Mouse (Mus musculus) neural tube, embryonic 12.5 days (tissue): ENCODE results near the gene Sohlh1. TPM values are rescaled to one million over a fixed set of nuclear protein-coding genes. Genes with fewer than 3 reads are reported as not detected.

Source experiments
- ATAC-seq: fragments of 200-750 bp; cut with Nextera tagmentation; 2 replicates; pipeline ENCODE4 v1.8.0; 2017; ENCODE audit warnings: low read depth, mild to moderate bottlenecking, moderate TSS enrichment, moderate library complexity; ENCODE audit not compliant: low FRiP score
- H3K27ac ChIP-seq: fragments of 300-500 bp; sonication (generic); 2 replicates; pipeline ENCODE4 v1.5.1; 2016
- H3K27me3 ChIP-seq: fragments of 300-500 bp; sonication (generic); replicated peaks from 2 replicates; pipeline ENCODE4 v1.6.1; 2016; ENCODE audit warnings: mild to moderate bottlenecking
- H3K36me3 ChIP-seq: fragments of 300-500 bp; sonication (generic); 2 replicates; pipeline ENCODE4 v1.6.1; 2016; ENCODE audit warnings: mild to moderate bottlenecking
- H3K4me1 ChIP-seq: fragments of 300-500 bp; sonication (generic); 2 replicates; pipeline ENCODE4 v1.6.1; 2016
- H3K4me2 ChIP-seq: fragments of 300-500 bp; sonication (generic); replicated peaks from 2 replicates; pipeline ENCODE4 v1.6.1; 2016; ENCODE audit warnings: mild to moderate bottlenecking
- H3K4me3 ChIP-seq: fragments of 300-500 bp; sonication (generic); 2 replicates; pipeline ENCODE4 v1.5.1; 2016
- H3K9ac ChIP-seq: fragments of 300-500 bp; sonication (generic); 2 replicates; pipeline ENCODE4 v1.6.1; 2016; ENCODE audit warnings: mild to moderate bottlenecking
- H3K9me3 ChIP-seq: fragments of 300-500 bp; sonication (generic); 2 replicates; pipeline ENCODE4 v1.6.1; 2016; ENCODE audit warnings: mild to moderate bottlenecking
- WGBS: fragments of 180-500 bp; shearing (Covaris S2); methylation state at CpG from one replicate; pipeline ENCODE4 v1.1.7; 2016; 5-methylcytosine and 5-hydroxymethylcytosine counted together
- polyA plus RNA-seq: library from polyadenylated mRNA; unstranded; fragments of >200 nt; fragmentation: Nextera tagmentation; extraction: Ambion mirVana; gene quantifications from 2 replicates; pipeline ENCODE4 v1.2.1, GENCODE M21; 2016

Gene Sohlh1
- polyA plus RNA-seq = not detected in 2 replicates

DNA sequence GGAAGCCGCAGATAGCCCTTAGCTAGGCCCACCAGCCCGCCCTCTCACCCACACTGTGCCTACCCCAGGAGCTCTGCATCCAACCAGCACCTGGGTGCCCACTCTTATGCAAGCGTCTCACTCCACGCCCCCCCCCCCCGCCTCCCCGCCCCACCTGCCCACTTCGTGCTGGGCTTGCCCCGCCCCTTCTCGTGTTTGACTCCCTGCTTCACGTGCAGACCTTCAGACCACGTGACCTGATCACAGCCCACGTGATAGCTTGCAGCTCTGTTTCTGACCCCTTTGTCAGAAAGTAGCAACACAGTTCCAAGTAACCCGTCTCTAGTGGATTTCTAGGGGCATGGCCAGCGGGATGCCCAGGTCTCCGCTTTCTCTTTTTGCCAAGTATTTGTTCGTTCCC is at the start of gene Sohlh1:
Gene Sohlh1 (minus strand): TSS at position 23 of the 400 bp plus-strand sequence.
- Histone ChIP-seq H3K4me2 (no peak within 1 kb of the TSS), H3K4me1 (peaks cover 4% of the 10 kb centered on the region; the same call in 1 of the 2 replicates), H3K27me3 (no peaks in the 10 kb centered on the region), H3K9me3 (no peaks in the 10 kb centered on the region), H3K36me3 (no peaks in the 10 kb centered on the region), H3K27ac (no peak within 1 kb of the TSS), H3K9ac (no peak within 1 kb of the TSS), H3K4me3 (no peak within 1 kb of the TSS)
- ATAC-seq = no peak
- WGBS = 84% methylated on average over 15 of the region's 16 CpGs

DNA sequence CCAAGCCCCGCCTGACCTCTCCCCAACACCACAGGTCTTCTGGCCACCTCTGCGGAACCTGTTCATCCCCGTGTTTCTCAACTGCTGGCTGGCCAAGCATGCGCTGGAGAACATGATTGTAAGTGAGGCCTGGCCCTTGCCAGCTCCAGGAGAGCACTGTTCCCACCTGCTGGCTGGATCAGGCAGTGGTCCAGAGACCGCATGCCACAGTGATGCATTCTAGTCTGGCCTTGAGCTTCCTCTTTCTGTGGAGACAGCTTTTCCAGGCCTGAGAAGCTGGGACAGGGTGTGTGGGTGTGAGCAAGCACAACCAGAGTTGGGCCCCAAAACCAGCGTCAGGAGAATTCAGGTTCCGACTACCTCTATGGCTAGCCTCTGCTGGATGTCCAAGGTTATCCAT is 45.4 kb upstream of the Sohlh1 start:
- Histone ChIP-seq H3K9me3 (no peaks in the 10 kb centered on the region), H3K27ac (no peak overlapping the region), H3K36me3 (no peaks in the 10 kb centered on the region), H3K4me3 (no peak overlapping the region), H3K4me2 (no peak overlapping the region), H3K4me1 (no peaks in the 10 kb centered on the region), H3K9ac (no peak overlapping the region), H3K27me3 (no peaks in the 10 kb centered on the region)
- no peak for ATAC-seq
- WGBS = 88% methylated on average over 7 of the region's 7 CpGs

DNA sequence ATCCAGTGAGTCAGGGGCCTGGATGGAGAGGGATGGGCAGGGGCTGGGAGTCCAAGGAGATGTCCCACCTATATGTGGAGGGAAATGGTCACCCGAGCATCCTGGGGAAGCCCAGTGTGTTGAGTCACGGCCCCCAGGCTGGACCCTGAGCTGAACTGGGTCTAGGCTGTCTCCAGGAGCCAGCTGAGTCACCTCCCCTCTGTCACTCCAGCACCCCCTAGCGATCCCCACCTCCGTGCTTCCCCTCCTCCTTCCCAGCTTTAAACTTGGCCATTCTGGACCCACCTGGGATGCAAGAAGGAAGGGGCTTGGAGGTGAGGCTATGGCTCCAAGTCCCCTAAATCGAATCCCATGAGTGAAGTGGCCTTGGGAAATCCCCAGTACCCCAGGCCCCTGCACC is 41.1 kb upstream of the Sohlh1 start:
- H3K4me2 ChIP-seq = no peak overlapping the region
- H3K36me3 ChIP-seq = no peaks in the 10 kb centered on the region
- no peak for ATAC-seq
- 69% methylated on average over 5 of the region's 5 CpGs for WGBS
- no peak overlapping the region for H3K27ac ChIP-seq
- no peaks in the 10 kb centered on the region for H3K4me1 ChIP-seq
- H3K4me3 ChIP-seq = no peak overlapping the region
- no peaks in the 10 kb centered on the region for H3K9me3 ChIP-seq
- H3K27me3 ChIP-seq = no peaks in the 10 kb centered on the region
- H3K9ac ChIP-seq = no peak overlapping the region

DNA sequence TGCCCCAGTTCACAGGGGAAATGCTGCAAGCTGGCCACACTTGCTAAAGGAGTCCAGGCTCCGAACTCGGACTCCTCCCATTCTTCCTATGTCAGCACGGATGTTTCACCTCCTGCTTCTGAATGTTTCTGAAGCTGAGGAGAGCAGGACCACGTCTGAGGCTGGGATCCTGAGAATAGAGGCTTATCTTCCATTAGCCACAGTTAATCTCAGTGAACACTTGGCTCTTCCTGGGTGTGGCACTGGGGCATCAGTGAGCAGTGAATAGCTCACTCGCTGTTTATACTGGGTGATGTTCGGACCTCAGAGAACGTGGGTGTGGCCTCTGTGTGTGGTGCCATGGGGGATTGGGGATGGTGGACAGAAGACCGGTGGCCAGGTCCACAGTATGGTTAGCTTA is 40.2 kb upstream of the Sohlh1 start:
- no peaks in the 10 kb centered on the region for H3K9me3 ChIP-seq
- no peaks in the 10 kb centered on the region for H3K36me3 ChIP-seq
- H3K9ac ChIP-seq = no peak overlapping the region
- no peak for ATAC-seq
- no peak overlapping the region for H3K4me2 ChIP-seq
- 63% methylated on average over 8 of the region's 8 CpGs for WGBS
- H3K4me1 ChIP-seq = no peaks in the 10 kb centered on the region
- no peaks in the 10 kb centered on the region for H3K27me3 ChIP-seq
- H3K4me3 ChIP-seq = no peak overlapping the region
- H3K27ac ChIP-seq = no peak overlapping the region

DNA sequence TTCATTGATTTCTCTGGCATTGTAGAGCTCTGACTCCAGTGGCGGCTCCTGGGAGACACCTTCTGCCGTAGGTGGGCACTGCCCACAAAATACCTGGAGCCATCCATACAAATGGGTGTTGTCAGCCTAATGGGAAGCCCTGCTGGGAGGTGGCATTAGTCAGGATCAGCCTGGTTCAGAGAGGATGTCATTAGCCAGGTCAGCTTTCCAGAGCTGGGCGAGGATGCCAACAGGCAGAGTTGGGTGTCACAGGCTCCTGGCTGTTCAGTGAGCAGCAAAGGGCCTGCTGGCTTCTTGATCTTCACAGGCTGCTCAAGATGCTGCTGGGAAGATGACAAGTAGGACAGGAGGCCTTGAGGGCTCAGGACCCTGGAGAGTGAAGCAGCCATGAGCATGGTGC is 37.7 kb upstream of the Sohlh1 start:
- no peaks in the 10 kb centered on the region; the same call in 1 of the 2 replicates for H3K27me3 ChIP-seq
- WGBS = 89% methylated on average over 3 of the region's 3 CpGs

DNA sequence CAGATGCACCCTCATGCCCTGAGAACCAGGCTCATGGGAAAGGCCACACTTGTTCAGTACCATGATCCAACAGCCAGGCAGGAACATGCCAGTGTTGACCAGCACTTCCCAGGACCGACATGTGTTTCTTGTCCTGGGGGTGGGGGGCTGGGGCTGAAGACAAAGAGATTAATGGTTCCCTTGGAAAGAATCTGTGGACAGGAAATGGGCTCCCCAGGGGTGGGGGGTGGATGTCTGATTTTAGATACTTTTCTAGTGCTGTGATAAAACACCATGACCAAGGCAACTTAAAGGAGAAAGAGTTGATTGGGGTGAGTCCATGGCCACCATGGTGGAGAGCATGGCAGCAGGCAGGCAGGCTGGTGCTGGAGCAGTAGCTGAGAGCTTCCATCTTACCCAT is 35.2 kb upstream of the Sohlh1 start:
- 62% methylated on average over 1 of the region's 1 CpGs for WGBS
- Histone ChIP-seq H3K4me2 (no peak overlapping the region), H3K36me3 (no peaks in the 10 kb centered on the region), H3K27me3 (peaks cover 21% of the 10 kb centered on the region), H3K9ac (no peak overlapping the region), H3K4me3 (no peak overlapping the region), H3K9me3 (no peaks in the 10 kb centered on the region), H3K4me1 (peaks cover 8% of the 10 kb centered on the region), H3K27ac (no peak overlapping the region)
- no peak for ATAC-seq

More for the DNA sequence above, 37.7 kb upstream of the Sohlh1 start:
- Histone ChIP-seq H3K9ac (no peak overlapping the region), H3K9me3 (no peaks in the 10 kb centered on the region), H3K27ac (no peak overlapping the region), H3K4me2 (no peak overlapping the region), H3K4me3 (no peak overlapping the region), H3K4me1 (no peaks in the 10 kb centered on the region), H3K36me3 (no peaks in the 10 kb centered on the region)
- no peak for ATAC-seq

DNA sequence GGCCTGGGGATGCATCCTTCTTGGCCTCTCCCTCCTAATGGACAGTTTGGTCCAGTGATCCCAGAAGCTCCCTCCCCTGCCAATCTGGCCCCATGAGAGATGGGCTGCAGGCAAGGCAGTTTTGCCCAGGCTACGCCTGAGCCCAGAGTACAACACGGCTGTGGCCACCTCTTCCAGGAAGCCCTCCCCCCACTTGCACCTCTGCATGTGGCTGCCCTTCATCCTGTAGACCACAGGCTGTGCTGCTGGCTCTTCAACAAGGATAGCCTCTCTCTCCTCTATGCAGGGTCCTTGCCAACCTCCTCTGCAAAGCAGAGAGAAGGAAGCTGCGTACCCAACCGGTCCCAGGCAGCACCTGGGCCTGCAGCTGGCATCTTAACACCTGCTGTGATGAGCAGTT is 32.0 kb upstream of the Sohlh1 start:
- no peak for ATAC-seq
- no peak overlapping the region for H3K27ac ChIP-seq
- peaks cover 8% of the 10 kb centered on the region for H3K4me1 ChIP-seq
- no peak overlapping the region for H3K4me3 ChIP-seq
- H3K9ac ChIP-seq = no peak overlapping the region
- 81% methylated on average over 4 of the region's 4 CpGs for WGBS
- H3K9me3 ChIP-seq = no peaks in the 10 kb centered on the region
- H3K27me3 ChIP-seq = peaks cover 24% of the 10 kb centered on the region
- H3K36me3 ChIP-seq = no peaks in the 10 kb centered on the region
- H3K4me2 ChIP-seq = no peak overlapping the region

DNA sequence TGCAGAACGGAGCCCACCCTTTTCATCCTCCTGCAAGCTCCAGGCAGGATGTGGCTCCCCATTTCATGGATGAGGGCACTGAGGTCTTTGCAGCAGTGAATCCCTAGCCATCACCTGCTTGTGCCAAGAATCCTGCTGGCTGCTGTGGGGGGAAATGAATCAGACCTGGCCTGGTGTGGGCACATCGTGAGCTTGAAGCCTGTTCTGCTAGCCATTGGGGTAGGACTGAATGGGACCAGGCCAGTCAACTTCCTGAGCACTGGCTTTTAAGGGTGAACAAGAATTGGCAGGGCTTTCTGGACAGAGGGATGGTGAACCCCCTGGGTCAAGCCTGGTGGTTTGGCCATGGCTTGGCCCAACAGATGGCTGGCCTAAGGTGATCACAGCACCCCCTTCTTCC is 31.5 kb upstream of the Sohlh1 start:
- no peaks in the 10 kb centered on the region for H3K36me3 ChIP-seq
- H3K4me2 ChIP-seq = peak overlapping the region; percentile 86; the same call in 1 of the 2 replicates
- WGBS = 91% methylated on average over 2 of the region's 2 CpGs
- peaks cover 8% of the 10 kb centered on the region for H3K4me1 ChIP-seq
- H3K9me3 ChIP-seq = no peaks in the 10 kb centered on the region
- no peak overlapping the region for H3K27ac ChIP-seq
- ATAC-seq = no peak
- H3K27me3 ChIP-seq = peaks cover 24% of the 10 kb centered on the region
- no peak overlapping the region for H3K4me3 ChIP-seq
- no peak overlapping the region for H3K9ac ChIP-seq

DNA sequence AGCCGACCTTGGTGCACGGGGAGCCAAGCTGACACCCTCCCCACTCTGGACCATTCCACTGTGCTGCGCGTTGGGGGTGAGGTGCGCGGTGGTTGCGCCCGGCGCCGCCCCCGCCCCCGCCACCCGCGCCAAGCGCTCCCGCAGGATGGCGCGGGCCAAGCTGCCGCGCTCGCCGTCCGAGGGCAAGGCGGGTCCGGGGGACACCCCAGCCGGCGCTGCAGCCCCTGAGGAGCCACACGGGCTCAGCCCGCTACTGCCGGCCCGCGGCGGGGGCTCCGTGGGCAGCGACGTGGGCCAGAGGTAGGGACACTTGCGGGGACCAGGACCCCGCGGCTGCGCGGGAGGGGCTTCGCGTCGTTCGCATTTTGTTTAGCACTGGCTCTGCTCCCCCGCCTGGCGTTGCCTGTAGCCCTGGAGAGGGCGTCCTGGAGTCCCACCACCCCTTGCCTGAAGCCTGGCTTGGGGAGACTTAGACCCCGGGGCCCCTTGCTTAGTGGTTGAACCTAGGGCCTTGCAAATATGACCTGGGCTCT is 30.8 kb upstream of the Sohlh1 start:
- Histone ChIP-seq H3K27me3 (peaks cover 24% of the 10 kb centered on the region), H3K4me2 (peak overlapping the region; percentile 86), H3K9ac (peak overlapping the region; percentile 64), H3K9me3 (no peaks in the 10 kb centered on the region), H3K27ac (no peak overlapping the region), H3K4me1 (peaks cover 8% of the 10 kb centered on the region), H3K4me3 (peak overlapping the region; percentile 47), H3K36me3 (no peaks in the 10 kb centered on the region)
- 2% methylated on average over 49 of the region's 49 CpGs for WGBS
- ATAC-seq = peak; percentile 48; the same call in 1 of the 2 replicates

DNA sequence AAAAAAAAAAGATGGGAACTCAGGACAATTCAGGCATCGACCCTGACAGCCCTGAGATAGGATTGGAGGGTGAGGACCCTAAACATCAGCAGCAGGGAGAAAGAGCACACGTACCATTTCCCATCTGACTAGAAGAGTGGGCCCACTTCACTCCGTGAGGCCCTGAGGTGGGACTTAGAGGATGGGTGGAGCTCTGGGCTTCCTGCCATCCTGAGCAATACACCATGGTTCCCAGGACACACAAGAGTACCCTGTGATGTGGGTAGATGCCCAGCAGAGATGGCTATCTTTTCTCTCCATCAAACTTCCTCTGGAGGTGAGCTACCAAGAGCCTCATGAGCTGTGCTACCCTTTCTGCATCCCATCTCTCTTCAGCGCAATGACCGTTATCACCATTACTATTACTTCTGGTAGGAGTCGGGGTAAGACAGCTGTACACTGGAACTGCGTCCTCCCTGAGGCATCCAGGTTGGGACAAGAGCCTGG is 30.2 kb upstream of the Sohlh1 start:
- Histone ChIP-seq H3K4me3 (peak overlapping the region; percentile 47), H3K27ac (no peak overlapping the region), H3K27me3 (peaks cover 24% of the 10 kb centered on the region), H3K9me3 (no peaks in the 10 kb centered on the region), H3K36me3 (no peaks in the 10 kb centered on the region), H3K4me1 (peaks cover 8% of the 10 kb centered on the region), H3K4me2 (peak overlapping the region; percentile 86), H3K9ac (peak overlapping the region; percentile 64)
- WGBS = 25% methylated on average over 7 of the region's 7 CpGs
- ATAC-seq = no peak

DNA sequence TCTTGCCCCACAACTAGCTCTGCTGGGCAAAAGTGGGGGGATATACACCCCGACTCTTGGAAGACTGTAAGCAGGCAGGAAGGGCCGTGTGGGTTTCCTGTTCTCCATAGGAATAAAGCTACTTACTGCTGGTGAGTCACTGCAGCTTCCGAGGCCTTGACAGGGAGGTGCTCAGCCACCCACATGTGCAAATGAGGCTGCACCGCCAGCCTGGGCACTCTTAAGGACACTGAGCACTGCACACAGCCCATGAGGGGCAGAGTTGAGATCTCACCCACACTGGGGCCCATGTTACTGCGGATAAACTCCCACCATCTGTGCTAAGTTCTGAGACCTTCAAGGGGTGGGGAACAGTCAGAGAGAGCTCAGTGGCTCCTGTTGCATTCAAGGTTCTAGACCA is 19.6 kb upstream of the Sohlh1 start:
- Histone ChIP-seq H3K4me2 (no peak overlapping the region), H3K27ac (no peak overlapping the region), H3K9me3 (no peaks in the 10 kb centered on the region), H3K36me3 (no peaks in the 10 kb centered on the region), H3K4me1 (peaks cover 27% of the 10 kb centered on the region), H3K4me3 (no peak overlapping the region), H3K27me3 (peaks cover 35% of the 10 kb centered on the region), H3K9ac (no peak overlapping the region)
- 67% methylated on average over 5 of the region's 5 CpGs for WGBS
- no peak for ATAC-seq

DNA sequence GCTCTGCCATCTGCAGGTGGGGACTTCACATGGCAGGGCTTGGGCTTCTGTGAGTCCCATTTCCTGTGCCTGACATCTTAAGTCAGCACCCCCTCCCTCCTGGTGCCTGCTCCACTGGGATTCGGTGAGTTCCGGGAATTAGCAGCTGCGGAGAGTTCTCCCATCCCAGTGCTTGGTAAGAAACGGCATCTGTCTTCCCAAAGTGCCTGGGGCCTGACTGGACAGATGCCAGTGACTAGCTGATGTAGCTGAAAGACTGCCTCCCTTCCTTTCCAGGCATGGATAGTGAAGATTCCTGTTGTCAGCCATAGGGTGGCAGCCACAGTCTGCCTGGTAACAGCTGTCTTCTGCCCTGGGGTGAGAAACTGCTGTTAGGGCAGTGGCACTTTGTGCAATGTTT is 18.4 kb upstream of the Sohlh1 start:
- no peak for ATAC-seq
- 19% methylated on average over 4 of the region's 4 CpGs for WGBS
- H3K27me3 ChIP-seq = peaks cover 35% of the 10 kb centered on the region
- H3K4me2 ChIP-seq = no peak overlapping the region
- no peak overlapping the region for H3K9ac ChIP-seq
- no peak overlapping the region for H3K4me3 ChIP-seq
- peaks cover 27% of the 10 kb centered on the region for H3K4me1 ChIP-seq
- no peaks in the 10 kb centered on the region for H3K36me3 ChIP-seq
- H3K9me3 ChIP-seq = no peaks in the 10 kb centered on the region
- no peak overlapping the region for H3K27ac ChIP-seq

DNA sequence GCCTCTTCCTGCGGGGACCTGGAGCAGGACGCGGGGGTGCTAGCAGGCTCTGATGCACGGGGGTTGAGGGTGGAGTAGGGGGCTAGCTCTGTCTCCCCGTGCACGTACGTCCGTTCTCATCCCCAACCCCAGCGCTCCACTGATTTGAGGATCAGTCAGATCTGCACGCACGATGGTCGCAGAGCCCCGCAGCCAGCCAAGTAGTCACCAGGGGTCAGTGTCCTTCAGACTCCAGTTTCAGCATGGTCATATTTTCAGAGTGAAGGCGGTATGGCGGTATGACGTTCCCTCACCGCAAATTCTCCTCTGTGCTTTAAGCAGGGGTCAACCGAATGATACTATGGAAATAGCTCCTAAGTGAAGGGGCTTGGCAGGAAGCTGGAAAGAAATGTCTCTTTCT is 17.2 kb upstream of the Sohlh1 start:
- Histone ChIP-seq H3K4me3 (peak overlapping the region; percentile 55; the same call in 1 of the 2 replicates), H3K36me3 (no peaks in the 10 kb centered on the region), H3K27ac (no peak overlapping the region), H3K4me2 (peak overlapping the region; percentile 100), H3K9me3 (no peaks in the 10 kb centered on the region), H3K27me3 (peaks cover 35% of the 10 kb centered on the region), H3K9ac (peak overlapping the region; percentile 61; the same call in 1 of the 2 replicates), H3K4me1 (peaks cover 27% of the 10 kb centered on the region)
- 5% methylated on average over 18 of the region's 18 CpGs for WGBS
- no peak for ATAC-seq
